In genomic region chr17:28279780-28280422, GRCm38 (mm10) we compare ENCODE assay signal across 8 mouse cellular contexts. TPM values are rescaled to one million over a fixed set of nuclear protein-coding genes. Genes with fewer than 3 reads are reported as not detected.
DNase-seq lines count a peak whose midpoint lies in the region; ATAC-seq and TF ChIP-seq lines count a peak whose summit lies in the region.

No protein-coding gene starts in this region.

- H3K36me3 ChIP-seq in neural tube, embryonic 15.5 days = no peaks in the 10 kb centered on the region
- H3K36me3 ChIP-seq in kidney, adult 2 months (ENCODE audit: control insufficient read depth, insufficient read depth, low read length) = no peaks in the 10 kb centered on the region
- H3K36me3 ChIP-seq in lung, postnatal 0 days (ENCODE audit: insufficient read depth, low read length) = no peaks in the 10 kb centered on the region

- H3K9me3 ChIP-seq in neural tube, embryonic 15.5 days (replicated peaks) = no peaks in the 10 kb centered on the region
- H3K9me3 ChIP-seq in lung, postnatal 0 days (ENCODE audit: low read length) = no peaks in the 10 kb centered on the region

- peaks cover 40% of the 10 kb centered on the region for H3K4me1 ChIP-seq in neural tube, embryonic 15.5 days
- H3K4me1 ChIP-seq in kidney, adult 2 months (ENCODE audit: control insufficient read depth, insufficient read depth, low read length) = peaks cover 41% of the 10 kb centered on the region
- peaks cover 18% of the 10 kb centered on the region; the same call in 1 of the 2 replicates for H3K4me1 ChIP-seq in lung, postnatal 0 days (ENCODE audit: insufficient read depth, low read depth, low read length)

- H3K9ac ChIP-seq in neural tube, embryonic 15.5 days (replicated peaks) = no peak overlapping the region
- H3K9ac ChIP-seq in lung, postnatal 0 days (replicated peaks; ENCODE audit: low read depth) = no peak overlapping the region

- no peak for DNase-seq in neural tube, embryonic 10.5 days (ENCODE audit: extremely low spot score, low spot score)
- peak; percentile 85 for DNase-seq in gastrocnemius, adult 18-20 months (ENCODE audit: low spot score)
- peak; percentile 94 for DNase-seq in kidney, adult 2 months
- peak; percentile 82 for DNase-seq in lung, postnatal 0 days (ENCODE audit: low spot score)
- no peak for DNase-seq in left cerebral cortex, adult 11 months (ENCODE audit: low spot score)
- no peak for DNase-seq in urinary bladder, adult 2 months (ENCODE audit: low spot score)
- DNase-seq in frontal cortex, adult 2 months (ENCODE audit: extremely low spot score in 1 of 2, low spot score in 1 of 2) = no peak

- 0 out of 2 replicates have a peak overlapping the region, but pooled peaks have one; percentile 18 for H3K27ac ChIP-seq in neural tube, embryonic 15.5 days (replicated peaks)
- no peak overlapping the region for H3K27ac ChIP-seq in kidney, adult 2 months (ENCODE audit: insufficient read depth, low read depth, low read length)
- no peak overlapping the region for H3K27ac ChIP-seq in lung, postnatal 0 days (ENCODE audit: low read length)

- no peak for TF ChIP-seq POLR2A in kidney, adult 2 months (IDR thresholded peaks at IDR 0.05; ENCODE audit: low read depth, low read length)

- no peak for TF ChIP-seq CTCF in kidney, adult 2 months (conservative IDR thresholded peaks at IDR 0.05; ENCODE audit: insufficient read depth, insufficient read length, low read depth, low read length)
- TF ChIP-seq CTCF in lung, postnatal 0 days (IDR thresholded peaks at IDR 0.05) = peak; percentile 15; the same call in 1 of the 2 replicates

- TF ChIP-seq EP300 in lung, postnatal 0 days (IDR thresholded peaks at IDR 0.05) = no peak

- H3K4me3 ChIP-seq in neural tube, embryonic 15.5 days (replicated peaks) = no peak overlapping the region
- peak overlapping the region; percentile 3; the same call in 1 of the 2 replicates for H3K4me3 ChIP-seq in kidney, adult 2 months (ENCODE audit: insufficient read depth, low read depth, low read length)
- H3K4me3 ChIP-seq in lung, postnatal 0 days (ENCODE audit: low read depth, low read length) = no peak overlapping the region

- ATAC-seq in neural tube, embryonic 15.5 days (ENCODE audit: low FRiP score) = no peak
- peak; percentile 88 for ATAC-seq in lung, postnatal 0 days

- 66% methylated on average over 15 of the region's 15 CpGs for WGBS in neural tube, embryonic 15.5 days
- 47% methylated on average over 15 of the region's 15 CpGs for WGBS in kidney, adult 2 months
- 50% methylated on average over 15 of the region's 15 CpGs for WGBS in lung, postnatal 0 days

- no peaks in the 10 kb centered on the region for H3K27me3 ChIP-seq in neural tube, embryonic 15.5 days (replicated peaks)
- H3K27me3 ChIP-seq in kidney, adult 2 months (replicated peaks; ENCODE audit: control insufficient read depth, insufficient read depth, low read length) = no peaks in the 10 kb centered on the region
- no peaks in the 10 kb centered on the region for H3K27me3 ChIP-seq in lung, postnatal 0 days (replicated peaks; ENCODE audit: insufficient read depth, low read length)

- no peak overlapping the region for H3K4me2 ChIP-seq in neural tube, embryonic 15.5 days
- no peak overlapping the region for H3K4me2 ChIP-seq in lung, postnatal 0 days (replicated peaks; ENCODE audit: low read depth, low read length)

RNA-seq across cellular contexts. Expression of gene Fance, which starts 33.4 kb away (rescaled TPM):
- 26.3 and 30.3 TPM in 2 replicates for polyA plus RNA-seq in neural tube, embryonic 15.5 days (2015; fragmentation: Nextera tagmentation; extraction: Ambion mirVana)
- 10 to 100 TPM; 10.3 to 11.2 TPM for total RNA-seq in gastrocnemius, adult 18-20 months (2021)
- 11.4 and 12.1 TPM in 2 replicates for polyA plus RNA-seq in kidney, adult 2 months (2012; rRNA removed)
- polyA plus RNA-seq in lung, postnatal 0 days (2015; fragmentation: Nextera tagmentation; extraction: Ambion mirVana) = 21.8 and 24.3 TPM in 2 replicates
- polyA plus RNA-seq in urinary bladder, adult 2 months (2012; rRNA removed) = 11.6 and 18.0 TPM in 2 replicates
- polyA plus RNA-seq in frontal cortex, adult 2 months (2012; rRNA removed) = 16.9 and 18.7 TPM in 2 replicates

RNA-seq across cellular contexts. Expression of gene Ppard, which starts 47.4 kb away (rescaled TPM):
- 1.3 and 1.7 TPM in 2 replicates for polyA plus RNA-seq in neural tube, embryonic 15.5 days (2015; fragmentation: Nextera tagmentation; extraction: Ambion mirVana)
- 10 to 100 TPM; 26.3 to 27.2 TPM for total RNA-seq in gastrocnemius, adult 18-20 months (2021)
- 27.5 and 28.0 TPM in 2 replicates for polyA plus RNA-seq in kidney, adult 2 months (2012; rRNA removed)
- polyA plus RNA-seq in lung, postnatal 0 days (2015; fragmentation: Nextera tagmentation; extraction: Ambion mirVana) = 2.4 and 3.0 TPM in 2 replicates
- 23.8 and 30.0 TPM in 2 replicates for polyA plus RNA-seq in urinary bladder, adult 2 months (2012; rRNA removed)
- 21.2 and 22.9 TPM in 2 replicates for polyA plus RNA-seq in frontal cortex, adult 2 months (2012; rRNA removed)

RNA-seq across cellular contexts. Expression of gene Rpl10a, which starts 48.4 kb away (rescaled TPM):
- polyA plus RNA-seq in neural tube, embryonic 15.5 days (2015; fragmentation: Nextera tagmentation; extraction: Ambion mirVana) = 329 and 387 TPM in 2 replicates
- total RNA-seq in gastrocnemius, adult 18-20 months (2021) = 100 to 1,000 TPM; 418 to 419 TPM
- polyA plus RNA-seq in kidney, adult 2 months (2012; rRNA removed) = 2,603 and 2,904 TPM in 2 replicates
- polyA plus RNA-seq in lung, postnatal 0 days (2015; fragmentation: Nextera tagmentation; extraction: Ambion mirVana) = 446 and 458 TPM in 2 replicates
- 1,892 and 2,281 TPM in 2 replicates for polyA plus RNA-seq in urinary bladder, adult 2 months (2012; rRNA removed)
- polyA plus RNA-seq in frontal cortex, adult 2 months (2012; rRNA removed) = 771 and 790 TPM in 2 replicates

Comparison
In these comparisons a context has a peak if more than half of its experiments do, and no peak if none do; other contexts are left out.
1. DNase-seq: peak in gastrocnemius, adult 18-20 months (single experiment), kidney, adult 2 months (single experiment) and lung, postnatal 0 days (single experiment); none in neural tube, embryonic 10.5 days (single experiment), left cerebral cortex, adult 11 months (single experiment), urinary bladder, adult 2 months (single experiment) and frontal cortex, adult 2 months (0 of 2).